Mouse (Mus musculus): ENCODE data around the gene Ptprb.

The Ptprb gene

DNA sequence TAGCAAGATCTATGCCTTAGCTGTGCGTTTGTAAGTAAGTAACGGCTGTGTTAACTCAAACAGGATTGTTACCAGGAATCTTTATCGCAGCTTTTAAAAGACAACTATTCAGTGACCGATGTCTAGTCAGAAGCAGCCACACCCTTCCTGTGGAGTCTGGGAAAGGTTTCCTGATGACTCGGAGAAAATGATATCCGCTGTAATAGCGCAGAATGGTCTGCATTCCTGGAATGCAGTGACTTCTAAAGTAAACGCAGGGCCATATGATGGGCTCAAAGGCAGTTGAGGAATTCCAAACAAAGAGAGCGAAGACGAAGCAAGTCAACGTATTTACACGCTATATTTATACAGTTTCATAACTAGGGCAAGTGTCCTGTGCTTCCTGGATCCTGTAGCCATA lies 22.5 kb downstream of the Ptprb start:
- DNase-seq, result peak; percentile 36 to 61

DNA sequence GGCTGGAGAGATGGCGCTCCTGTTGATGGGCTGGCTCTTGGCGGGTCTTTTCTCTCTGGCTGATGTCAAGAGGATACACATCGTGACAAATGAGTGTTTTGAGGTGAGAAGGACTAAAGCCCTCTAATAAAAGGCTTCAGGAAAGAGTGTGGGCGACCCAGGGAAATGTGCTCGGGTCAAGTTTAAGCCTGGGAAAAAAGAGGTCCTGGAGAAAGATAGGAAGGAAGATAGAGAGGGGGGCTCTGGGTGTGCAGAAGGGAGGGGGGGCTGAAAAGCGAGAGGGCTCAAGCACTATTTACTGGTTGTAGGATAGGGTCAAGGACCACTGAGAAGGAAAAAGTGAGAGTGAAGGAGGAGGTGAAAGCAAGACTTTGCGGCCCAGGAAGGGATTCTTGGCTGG lies 25.5 kb downstream of the Ptprb start:
- DNase-seq, result peak; percentile 42 to 62

DNA sequence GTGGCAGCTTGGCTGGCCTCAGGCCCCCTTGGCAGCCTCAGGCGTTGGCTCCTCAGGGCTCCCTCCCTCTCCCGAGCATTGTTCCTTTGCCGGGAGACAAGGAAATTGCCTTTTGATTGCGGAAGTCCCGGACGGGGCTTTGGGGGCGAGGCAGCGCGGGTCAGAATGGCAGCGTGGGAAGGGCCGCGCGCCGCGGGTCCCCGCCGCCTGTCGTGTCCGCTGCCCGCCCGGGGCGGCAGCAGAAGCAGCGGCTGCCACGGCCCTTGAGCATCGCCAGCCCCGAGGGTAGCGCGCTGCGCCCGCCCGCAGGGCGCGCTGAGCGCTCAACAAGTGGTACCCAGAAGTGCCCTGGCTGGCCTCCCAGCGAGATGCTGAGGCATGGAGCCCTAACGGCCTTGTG lies 25.9 kb downstream of the Ptprb start:
- peak; percentile 74 to 77 for DNase-seq

DNA sequence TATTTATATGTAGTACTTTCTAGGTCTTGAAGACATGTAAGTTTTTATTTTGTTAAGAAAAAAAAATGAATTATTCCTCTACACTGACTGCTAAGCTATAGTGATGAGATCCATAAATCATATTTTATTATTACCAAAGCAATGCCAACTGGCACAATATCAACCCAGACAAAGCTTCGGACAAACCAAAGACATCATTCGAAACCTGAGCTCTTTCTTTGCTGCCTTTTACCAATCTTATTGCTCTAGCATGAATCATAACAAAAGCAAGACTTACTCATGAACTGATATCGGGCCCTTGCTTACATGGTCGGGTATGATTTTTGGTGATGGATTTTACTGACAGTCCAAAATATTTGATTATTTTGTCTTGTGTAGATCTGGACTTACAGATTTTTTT lies 29.0 kb downstream of the Ptprb start:
- no peak for DNase-seq

DNA sequence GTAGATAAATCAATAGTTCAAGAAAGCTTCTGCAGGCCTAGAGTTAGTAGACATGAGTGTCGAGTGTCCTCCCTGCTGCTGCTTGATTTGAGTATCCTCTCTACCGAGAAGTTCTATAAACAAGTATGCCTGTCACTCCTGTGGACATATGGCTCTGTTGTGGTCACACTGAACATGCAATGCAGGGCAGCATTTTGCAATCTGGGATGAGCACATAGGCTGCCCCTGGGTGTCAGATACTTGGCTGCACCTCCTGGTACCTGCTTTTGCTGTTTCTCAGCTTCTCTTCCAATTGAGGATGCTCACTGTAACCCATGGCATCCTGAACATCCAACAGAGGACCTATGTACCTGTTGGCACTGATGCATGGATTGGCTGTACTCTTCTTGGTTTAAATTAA lies 34.1 kb downstream of the Ptprb start:
- no peak for DNase-seq

DNA sequence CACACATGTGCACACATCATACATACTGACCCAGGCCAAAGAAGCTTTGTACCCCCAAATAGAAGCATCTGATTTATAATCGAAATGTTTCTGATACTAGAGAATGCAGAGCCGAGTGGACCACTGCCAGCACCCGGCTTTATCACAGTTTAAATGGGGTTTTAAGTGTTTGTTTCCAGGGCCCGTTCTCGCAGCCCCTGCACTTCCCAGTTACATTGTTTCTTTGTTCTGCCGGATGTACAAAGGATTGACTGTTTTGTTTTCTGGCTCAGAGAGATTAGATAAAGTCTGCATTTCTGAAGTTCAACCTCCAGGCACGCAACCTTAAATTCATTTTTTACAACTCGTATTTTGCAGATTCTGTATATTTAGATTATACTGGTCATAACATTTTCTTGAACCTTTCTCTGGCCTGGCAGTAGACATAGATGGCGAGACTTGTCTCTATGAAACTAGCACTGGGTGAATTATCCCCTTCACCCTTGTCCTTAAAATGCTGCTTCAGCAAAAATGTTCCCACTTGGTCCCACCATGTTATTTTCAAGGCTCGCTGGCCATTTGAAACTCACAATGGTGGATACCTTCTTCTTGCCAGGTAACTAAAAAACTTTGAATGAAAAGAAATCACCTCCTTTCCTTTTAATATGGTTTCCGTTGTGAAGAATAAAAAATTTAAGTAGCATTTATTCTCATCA lies 35.3 kb downstream of the Ptprb start:
- DNase-seq, result peak in 1 of 2 experiments; percentile 51

DNA sequence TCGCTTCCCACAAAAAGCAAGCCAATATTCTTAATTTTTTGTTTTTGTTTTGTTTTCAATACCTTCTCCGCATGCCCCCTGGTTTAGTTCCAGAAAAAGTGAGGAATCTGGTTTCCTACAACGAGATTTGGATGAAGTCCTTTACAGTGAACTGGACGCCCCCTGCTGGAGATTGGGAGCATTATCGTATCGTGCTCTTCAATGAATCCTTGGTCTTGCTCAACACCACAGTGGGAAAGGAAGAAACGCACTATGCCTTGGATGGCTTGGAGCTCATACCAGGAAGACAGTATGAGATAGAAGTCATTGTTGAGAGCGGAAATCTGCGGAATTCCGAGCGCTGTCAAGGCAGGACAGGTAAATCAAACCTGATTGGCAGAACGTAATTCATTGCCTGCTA lies 43.9 kb downstream of the Ptprb start:
- peak; percentile 87 to 91 for DNase-seq

DNA sequence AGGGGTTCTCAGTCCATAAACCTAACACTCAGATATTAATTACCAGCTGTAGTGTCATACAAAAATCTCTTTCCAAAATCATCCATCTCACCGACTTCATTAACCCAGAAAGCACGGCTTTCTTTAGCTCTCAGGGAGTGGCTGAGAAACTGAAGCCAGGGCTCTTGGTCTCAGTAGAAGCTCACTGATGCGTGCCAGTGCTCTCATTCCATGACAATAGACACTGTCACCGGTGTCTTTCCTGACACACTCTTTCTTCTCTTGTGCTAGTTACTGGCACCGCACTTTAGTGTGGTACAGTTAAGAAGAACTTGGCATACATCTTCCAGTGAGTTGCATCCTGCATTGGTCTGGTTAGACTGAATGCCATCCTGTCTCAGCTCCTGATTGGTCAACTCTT lies 53.8 kb downstream of the Ptprb start:
- DNase-seq, result no peak

DNA sequence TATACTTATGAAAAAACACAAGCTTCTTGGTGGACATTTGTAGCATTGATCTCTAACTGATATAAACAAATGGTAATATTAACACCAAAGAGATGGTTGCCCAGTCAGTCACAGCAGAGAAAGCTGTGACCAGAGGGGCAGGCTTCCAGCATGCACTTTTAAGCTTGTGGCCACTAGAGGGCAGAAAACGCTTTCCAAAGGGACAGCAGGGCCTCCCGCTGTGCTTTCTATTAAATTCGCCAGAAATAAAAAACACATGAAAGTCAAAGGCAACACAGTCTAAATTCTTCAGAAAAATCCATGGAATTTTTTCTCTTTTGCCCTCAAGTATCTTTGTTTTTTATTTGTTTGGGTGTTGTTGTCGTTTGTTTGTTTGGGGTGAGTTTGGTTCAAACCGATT lies 55.1 kb downstream of the Ptprb start:
- peak; percentile 70 to 87 for DNase-seq

DNA sequence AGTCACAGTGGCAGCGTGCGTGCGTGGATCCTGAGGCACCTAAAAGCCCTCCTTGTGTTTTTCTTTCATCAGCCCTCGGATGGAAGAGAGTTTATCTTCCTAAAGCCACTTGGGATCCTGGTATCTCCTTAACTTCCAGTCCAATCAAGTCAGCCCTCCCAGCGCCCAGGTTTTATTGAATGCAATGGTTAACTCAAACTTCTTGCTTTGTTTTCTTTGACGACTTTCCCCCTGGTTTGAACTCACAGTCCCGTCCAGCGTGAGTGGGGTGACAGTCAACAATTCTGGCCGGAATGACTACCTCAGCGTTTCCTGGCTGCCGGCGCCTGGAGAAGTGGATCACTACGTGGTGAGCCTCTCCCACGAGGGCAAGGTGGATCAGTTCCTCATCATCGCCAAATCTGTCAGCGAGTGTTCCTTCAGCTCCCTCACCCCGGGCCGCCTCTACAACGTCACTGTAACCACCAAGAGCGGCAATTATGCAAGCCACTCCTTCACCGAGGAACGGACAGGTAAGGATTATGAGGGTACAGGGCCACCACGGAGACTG lies 55.7 kb downstream of the Ptprb start:
- DNase-seq, result no peak

DNA sequence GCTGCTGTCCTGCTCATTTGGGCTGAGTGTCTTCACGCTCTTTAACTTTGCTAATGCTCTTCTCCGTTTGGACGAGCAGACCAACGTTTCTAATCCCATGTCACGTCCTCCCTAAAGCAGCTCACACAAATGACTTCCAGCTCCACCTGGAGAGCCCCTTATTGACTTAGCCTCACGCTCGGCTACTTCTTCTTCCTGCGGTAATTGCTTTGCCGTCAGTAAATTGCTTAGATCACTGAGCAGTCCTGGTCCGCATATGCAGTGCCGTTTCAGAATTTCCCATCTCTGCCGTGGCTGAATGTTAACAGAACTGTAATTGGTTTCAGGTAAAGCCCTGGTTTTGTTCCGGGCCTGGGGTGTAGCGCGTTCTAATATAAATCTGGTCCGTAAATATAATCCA lies 58.3 kb downstream of the Ptprb start:
- DNase-seq, result no peak

DNA sequence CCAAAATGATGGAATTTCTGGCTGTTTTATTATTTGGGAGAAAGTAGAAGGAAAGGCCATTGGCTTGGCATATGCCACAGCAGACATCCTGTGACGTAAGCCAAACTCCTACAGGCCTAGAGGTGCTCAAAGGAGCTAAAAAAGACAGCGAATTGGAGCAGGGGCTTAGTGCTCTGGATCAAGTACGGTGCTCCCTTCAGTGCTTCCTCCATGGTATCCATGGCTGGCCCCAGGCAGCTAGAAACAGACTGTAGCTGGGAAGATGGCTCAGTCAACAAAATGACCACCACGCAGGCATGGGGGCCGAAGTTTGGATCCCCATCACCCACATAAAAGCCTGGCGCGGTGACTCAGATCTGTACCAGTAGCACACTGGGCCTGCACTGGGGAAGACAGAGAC lies 58.8 kb downstream of the Ptprb start:
- no peak for DNase-seq

DNA sequence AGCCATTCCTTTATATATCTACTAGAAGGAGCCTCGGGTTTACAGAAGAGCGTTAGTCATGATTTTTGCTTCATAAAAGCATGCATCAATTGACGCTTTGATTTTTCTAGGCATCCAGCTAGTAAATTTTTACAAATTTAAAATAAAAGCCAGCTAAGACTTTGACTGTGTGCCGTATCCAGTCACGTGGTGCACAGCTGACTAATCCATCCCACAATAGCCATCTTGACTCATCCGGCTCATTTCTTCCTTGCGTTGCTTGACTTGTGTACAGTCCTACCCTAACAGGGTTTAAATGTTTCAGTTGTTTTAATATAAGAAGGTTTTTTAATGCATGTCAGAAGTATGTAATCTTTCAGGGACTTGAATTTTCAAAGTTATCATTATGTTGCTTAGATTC lies 60.0 kb downstream of the Ptprb start:
- DNase-seq, result no peak

DNA sequence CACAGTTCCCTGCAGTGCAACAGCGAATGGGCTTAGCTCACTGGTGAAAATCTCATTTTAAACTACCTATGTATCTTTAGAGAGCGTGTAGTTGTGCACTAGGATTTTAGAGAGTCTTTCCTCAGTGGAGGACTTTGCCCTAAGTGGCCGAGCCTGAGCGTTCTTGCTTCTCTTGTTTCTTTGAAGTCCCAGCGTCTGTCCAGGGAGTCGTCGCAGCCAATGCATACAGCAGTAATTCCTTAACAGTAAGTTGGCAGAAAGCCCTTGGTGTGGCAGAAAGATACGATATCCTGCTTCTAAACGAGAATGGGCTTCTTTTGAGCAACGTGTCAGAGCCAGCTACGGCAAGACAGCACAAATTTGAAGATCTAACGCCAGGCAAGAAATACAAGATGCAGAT lies 65.9 kb downstream of the Ptprb start:
- no peak for DNase-seq

DNA sequence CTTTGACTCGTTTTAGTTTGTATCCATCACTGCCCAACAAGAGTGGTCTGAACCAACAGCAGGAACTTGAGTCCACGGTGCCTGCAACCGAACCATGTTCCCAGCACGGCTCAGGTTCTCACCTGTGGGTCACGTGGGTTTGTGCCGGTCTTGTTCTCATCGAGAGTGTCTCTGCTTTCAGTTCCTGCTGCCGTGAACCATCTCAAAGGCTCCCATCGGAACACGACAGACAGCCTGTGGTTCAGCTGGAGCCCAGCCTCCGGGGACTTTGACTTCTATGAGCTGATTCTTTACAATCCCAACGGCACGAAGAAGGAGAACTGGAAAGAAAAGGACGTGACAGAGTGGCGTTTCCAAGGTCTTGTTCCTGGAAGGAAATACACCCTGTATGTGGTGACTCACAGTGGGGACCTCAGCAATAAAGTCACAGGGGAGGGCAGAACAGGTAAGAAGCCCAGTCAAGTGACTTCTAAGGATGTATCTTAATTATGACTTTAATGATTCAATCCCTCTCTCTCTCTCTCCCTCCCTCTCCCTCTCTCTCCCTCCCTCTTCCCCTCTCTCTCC lies 71.4 kb downstream of the Ptprb start:
- no peak for DNase-seq

DNA sequence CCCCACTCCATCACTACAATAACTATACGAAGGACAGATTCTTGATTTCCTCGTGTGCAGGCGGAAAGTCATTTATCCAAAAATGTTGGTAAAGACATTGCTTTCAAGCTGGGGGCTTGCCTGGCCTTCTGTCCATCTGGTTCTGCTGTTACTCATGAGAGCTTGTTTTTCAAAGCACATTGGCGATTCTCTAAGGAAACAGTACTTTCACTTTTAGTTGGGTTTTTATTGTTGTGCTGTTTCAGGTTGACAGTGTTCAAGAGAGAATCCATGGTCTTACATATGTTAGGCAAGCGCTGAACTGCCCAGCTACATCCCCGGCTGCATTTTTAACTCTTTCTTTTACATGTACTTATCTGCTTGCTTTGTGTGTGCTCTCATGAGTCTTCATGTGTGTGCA lies 73.7 kb downstream of the Ptprb start:
- no peak for DNase-seq

DNA sequence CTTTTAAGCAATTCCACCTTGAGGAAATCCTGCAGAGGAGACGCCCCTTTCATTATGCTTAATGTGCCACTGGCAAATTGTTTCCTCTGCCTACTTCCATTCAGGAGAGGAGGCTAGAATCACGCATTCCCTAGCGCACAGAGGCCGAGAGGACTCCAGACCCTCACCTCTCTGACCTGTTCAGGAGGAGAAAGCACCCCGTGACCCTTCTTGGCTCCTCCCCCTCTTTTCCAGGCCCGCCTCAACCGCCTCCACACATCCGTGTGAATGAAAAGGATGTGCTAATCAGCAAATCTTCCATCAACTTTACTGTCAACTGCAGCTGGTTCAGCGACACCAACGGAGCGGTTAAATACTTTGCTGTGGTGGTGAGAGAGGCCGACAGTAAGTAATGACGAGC lies 75.2 kb downstream of the Ptprb start:
- no peak for DNase-seq

DNA sequence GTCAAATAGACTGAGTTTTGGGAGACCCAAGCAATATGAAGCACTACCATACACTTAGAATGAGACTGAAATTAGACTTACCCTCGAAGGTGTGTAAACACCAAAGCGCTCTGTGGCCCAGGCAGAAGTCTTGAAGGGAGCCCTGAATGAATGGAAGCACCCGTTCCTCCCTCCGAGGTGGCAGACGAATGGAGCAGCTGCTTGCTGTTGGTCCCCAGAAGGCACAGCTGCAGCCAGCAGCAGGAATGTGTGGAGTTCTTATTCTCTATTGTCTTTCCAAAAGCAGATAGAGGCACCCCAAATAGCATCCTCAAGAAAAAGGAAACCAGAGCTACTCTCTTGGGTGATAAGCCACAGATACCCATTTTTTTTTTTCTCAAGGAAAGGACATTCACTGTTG lies 79.0 kb downstream of the Ptprb start:
- no peak for DNase-seq

DNA sequence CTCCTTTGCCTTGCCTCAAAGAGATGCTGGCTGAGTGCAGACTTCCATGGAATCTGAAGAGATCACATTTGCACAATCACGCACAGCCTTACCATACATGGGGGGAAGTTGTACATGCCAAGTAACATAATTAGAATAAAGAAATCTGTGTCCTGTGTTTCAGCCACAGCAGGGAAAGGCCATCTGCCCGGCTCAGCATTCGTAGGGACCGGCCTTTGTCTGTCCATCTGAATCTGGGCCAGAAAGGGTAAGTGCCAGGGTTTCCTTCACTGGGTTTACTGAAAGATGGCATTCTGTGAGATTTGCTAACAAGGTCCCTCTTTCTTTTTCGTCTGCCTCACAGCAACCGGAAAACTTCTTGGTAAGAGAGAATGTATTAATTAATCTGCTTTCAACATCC lies 86.9 kb downstream of the Ptprb start:
- no peak for DNase-seq

DNA sequence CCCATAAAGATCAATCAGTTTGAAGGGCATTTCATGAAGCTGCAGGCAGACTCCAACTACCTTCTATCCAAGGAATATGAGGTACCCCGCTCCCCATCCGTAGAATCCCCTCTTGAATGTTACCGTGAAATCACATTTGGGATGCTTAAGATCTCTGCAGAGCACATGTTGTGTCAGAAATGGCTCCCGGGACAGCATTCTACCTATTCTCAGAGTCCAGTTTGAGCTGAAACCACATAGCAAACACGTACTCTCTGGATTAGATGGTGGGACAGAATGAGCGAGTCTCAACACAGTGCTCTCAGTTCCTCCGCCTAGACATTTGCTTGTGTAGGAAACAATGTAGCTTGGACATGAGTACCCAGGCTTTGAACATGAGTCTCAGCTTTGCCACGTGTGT lies 87.3 kb downstream of the Ptprb start:
- DNase-seq, result no peak

DNA sequence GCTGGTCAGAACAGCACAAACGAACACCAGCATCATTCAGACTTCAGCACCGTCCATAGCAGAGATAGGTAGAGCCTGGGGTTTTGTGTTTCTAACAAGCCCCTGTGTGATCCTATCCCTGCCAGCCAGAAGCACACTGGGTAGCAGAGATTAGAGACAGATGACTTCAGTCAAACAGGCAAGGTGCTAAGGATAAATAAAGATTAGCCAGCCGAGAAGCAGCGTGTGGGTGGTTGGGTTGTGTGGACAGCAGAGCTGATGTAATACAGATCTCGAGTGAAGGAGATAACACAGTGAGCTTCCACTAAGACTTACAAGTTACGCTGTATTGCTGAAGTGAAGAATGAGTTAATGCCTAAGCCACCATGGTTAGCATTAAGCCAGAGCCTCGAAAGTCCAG lies 89.4 kb downstream of the Ptprb start:
- no peak for DNase-seq

DNA sequence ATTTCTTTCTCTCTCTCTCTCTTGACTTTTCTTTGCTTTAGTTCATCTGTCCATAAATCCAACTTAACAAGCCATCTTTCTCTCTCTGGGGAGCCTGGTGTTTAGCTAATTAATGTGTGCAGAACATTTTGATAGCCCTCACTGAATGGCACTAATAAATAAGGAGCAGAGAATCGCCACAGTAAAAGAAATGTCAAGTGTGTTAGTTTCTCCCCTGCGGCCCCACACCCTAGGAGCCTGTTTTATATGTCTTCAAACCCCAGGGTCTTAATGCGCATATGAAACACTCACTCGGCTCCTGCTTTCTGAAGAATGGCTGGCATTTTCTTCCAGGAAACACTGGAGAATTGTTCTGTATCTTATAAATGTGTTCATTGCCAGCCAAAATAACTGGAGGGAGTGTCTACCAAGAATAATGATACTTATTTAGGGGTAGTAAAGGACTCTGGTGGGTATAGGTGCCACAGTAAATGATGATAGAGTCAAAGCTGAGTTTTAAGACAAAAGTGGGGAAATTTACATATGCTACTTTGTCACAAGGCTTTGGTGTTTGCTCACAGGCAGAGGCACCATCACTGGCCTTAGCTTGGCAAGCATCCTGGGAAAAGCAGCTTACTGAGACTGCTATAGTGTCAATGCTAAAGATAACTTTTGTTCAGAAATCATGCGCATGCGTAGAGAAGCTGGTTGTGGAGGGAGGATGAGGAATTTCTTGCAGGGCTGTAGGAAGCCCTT lies 95.8 kb downstream of the Ptprb start:
- DNase-seq, result no peak

DNA sequence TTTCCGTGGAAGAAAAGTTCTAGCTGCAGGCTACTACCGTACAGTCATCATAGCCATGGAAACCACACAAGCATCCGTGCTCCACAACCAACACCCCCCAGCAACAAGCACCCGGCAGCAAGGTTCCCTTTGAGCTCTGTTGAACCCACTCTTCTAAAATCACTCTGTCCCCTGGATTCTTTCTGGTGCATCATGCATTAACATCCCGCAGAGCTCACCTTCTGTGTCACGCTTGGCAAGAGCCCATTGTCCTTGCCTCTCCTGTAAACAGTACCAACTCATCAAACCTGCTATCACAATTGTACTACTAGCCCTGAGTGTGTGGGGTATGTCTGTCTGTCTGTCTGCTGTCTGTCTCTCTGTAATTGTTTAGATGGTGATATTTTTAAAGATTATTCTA lies 98.8 kb downstream of the Ptprb start:
- DNase-seq, result no peak

DNA sequence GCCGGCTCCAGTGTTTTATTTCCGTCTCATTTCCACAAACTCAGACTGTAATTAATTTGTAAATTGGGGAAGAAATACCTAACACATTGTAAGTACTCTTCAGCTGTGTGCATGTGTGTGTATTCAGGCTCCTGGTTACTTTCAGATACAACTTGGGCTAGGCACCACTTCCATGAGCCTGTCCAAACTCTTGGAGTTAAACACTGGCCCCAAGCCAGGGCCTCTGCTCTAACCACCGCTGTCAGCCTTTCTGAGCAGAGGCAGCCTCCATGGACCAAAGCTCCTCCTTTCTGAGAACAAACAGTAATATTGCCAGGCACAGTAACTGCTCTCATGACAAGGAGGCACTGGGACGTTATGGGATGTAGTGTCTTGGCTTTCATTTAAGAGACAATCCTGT lies 101.5 kb downstream of the Ptprb start:
- no peak for DNase-seq

Data from kidney, postnatal 36 days (tissue).